Mouse (Mus musculus) liver, postnatal 0 days (tissue): ENCODE measurements around the gene Rab27a. TPM values are rescaled to one million over a fixed set of nuclear protein-coding genes. Genes with fewer than 3 reads are reported as not detected.
"Not testable (repeated sequence)": the region's sequence is repeated elsewhere in the genome, so short reads cannot be mapped to it uniquely, and the experiment has no call there.

ENCODE experiments used
- ATAC-seq: fragments of 200-750 bp; cut with Nextera tagmentation; 2 replicates; pipeline ENCODE4 v1.8.0; 2017; ENCODE audit warnings: mild to moderate bottlenecking, moderate library complexity
- DNase-seq: peaks from one replicate; pipeline ENCODE4 v3.0.0-alpha.2; 2016
- H3K27ac ChIP-seq: fragments of 300-500 bp; sonication (generic); 2 replicates; pipeline ENCODE4 v1.5.1; 2014; ENCODE audit warnings: antibody characterized with exemption, moderate library complexity, mild to moderate bottlenecking, low read depth
- H3K27me3 ChIP-seq: fragments of 300-500 bp; sonication (generic); 2 replicates; pipeline ENCODE4 v1.6.1; 2014; ENCODE audit warnings: low read length, control low read depth, mixed read lengths; ENCODE audit not compliant: insufficient read depth
- H3K36me3 ChIP-seq: fragments of 300-500 bp; sonication (generic); replicated peaks from 2 replicates; pipeline ENCODE4 v1.6.1; 2014; ENCODE audit warnings: mild to moderate bottlenecking, control low read depth, low read length, moderate library complexity, mixed read lengths; ENCODE audit not compliant: insufficient read depth
- H3K4me1 ChIP-seq: fragments of 300-500 bp; sonication (generic); 2 replicates; pipeline ENCODE4 v1.6.1; 2014; ENCODE audit warnings: antibody characterized with exemption, mild to moderate bottlenecking, control low read depth; ENCODE audit not compliant: insufficient read depth
- H3K4me2 ChIP-seq: fragments of 300-500 bp; sonication (generic); 2 replicates; pipeline ENCODE4 v1.6.1; 2014; ENCODE audit warnings: low read depth, mild to moderate bottlenecking, low read length, moderate library complexity, mixed read lengths
- H3K4me3 ChIP-seq: fragments of 300-500 bp; sonication (generic); 2 replicates; pipeline ENCODE4 v1.5.1; 2014; ENCODE audit warnings: low read depth, low read length
- H3K9ac ChIP-seq: fragments of 300-500 bp; sonication (generic); replicated peaks from 2 replicates; pipeline ENCODE4 v1.6.1; 2014; ENCODE audit warnings: mild to moderate bottlenecking, moderate library complexity
- H3K9me3 ChIP-seq: fragments of 300-500 bp; sonication (generic); 2 replicates; pipeline ENCODE4 v1.6.1; 2016; ENCODE audit warnings: mild to moderate bottlenecking, control low read depth, low read length, mixed read lengths
- CTCF ChIP-seq: sonication (generic); IDR thresholded peaks from 2 replicates; pipeline ENCODE4 v1.5.1; 2016; ENCODE audit warnings: antibody characterized with exemption, low read depth
- EP300 ChIP-seq: IDR thresholded peaks from 2 replicates; pipeline ENCODE4 v1.6.1; 2016; ENCODE audit warnings: antibody characterized with exemption, low read depth, mild to moderate bottlenecking
- WGBS: fragments of 180-500 bp; shearing (Covaris S2); extraction: QIAGEN DNeasy Blood & Tissue Kit; methylation state at CpG from one replicate; pipeline ENCODE4 v1.1.7; 2014; ENCODE audit not compliant: insufficient replicate concordance; 5-methylcytosine and 5-hydroxymethylcytosine counted together
- polyA plus RNA-seq: library from polyadenylated mRNA; unstranded; fragments of >200 nt; fragmentation: Nextera tagmentation; extraction: Ambion mirVana; gene quantifications from 2 replicates; pipeline ENCODE4 v1.2.1, GENCODE M21; 2015

Rab27a gene
- polyA plus RNA-seq, 1 experiment from 2014 or later, result 7.0 TPM

- peak; percentile 33; the same call in 1 of the 2 replicates for ATAC-seq
- Histone ChIP-seq H3K9me3 (no peaks in the 10 kb centered on the region), H3K4me2 (no peak overlapping the region), H3K9ac (no peak overlapping the region; the same call in 1 of the 2 replicates), H3K27me3 (no peaks in the 10 kb centered on the region), H3K36me3 (no peaks in the 10 kb centered on the region; the same call in 1 of the 2 replicates), H3K4me3 (no peak overlapping the region), H3K27ac (peak overlapping the region; percentile 74; the same call in 1 of the 2 replicates), H3K4me1 (peaks cover 17% of the 10 kb centered on the region)
- DNase-seq, result no peak
- 37% methylated on average over 6 of the region's 6 CpGs for WGBS
- no peak; the same call in 1 of the 2 replicates for TF ChIP-seq EP300
- TF ChIP-seq CTCF, result no peak
Observed at GRCm38 (mm10) chr9:73068688-73069087, 24.0 kb downstream of the Rab27a start.

- no peaks in the 10 kb centered on the region for H3K27me3 ChIP-seq
- DNase-seq, result no peak
- no peaks in the 10 kb centered on the region for H3K9me3 ChIP-seq
- H3K4me2 ChIP-seq, result no peak overlapping the region
- H3K36me3 ChIP-seq, result no peaks in the 10 kb centered on the region; the same call in 1 of the 2 replicates
- 39% methylated on average over 10 of the region's 10 CpGs for WGBS
- peaks cover 17% of the 10 kb centered on the region for H3K4me1 ChIP-seq
- no peak overlapping the region for H3K4me3 ChIP-seq
- ATAC-seq, result 0 out of 2 replicates have a peak, but pooled peaks have one; percentile 6
- H3K9ac ChIP-seq, result no peak overlapping the region
- H3K27ac ChIP-seq, result peak overlapping the region; percentile 55
- TF ChIP-seq EP300 (peak; percentile 38; the same call in 1 of the 2 replicates), CTCF (peak; percentile 29)
Observed at GRCm38 (mm10) chr9:73070971-73071659, 26.5 kb downstream of the Rab27a start.

- Histone ChIP-seq H3K4me1 (peaks cover 17% of the 10 kb centered on the region), H3K36me3 (no peaks in the 10 kb centered on the region; the same call in 1 of the 2 replicates), H3K9ac (no peak overlapping the region), H3K4me3 (0 out of 2 replicates have a peak overlapping the region, but pooled peaks have one; percentile 5), H3K27me3 (no peaks in the 10 kb centered on the region), H3K27ac (peak overlapping the region; percentile 32; the same call in 1 of the 2 replicates), H3K9me3 (no peaks in the 10 kb centered on the region), H3K4me2 (peak overlapping the region; percentile 27; the same call in 1 of the 2 replicates)
- no peak for DNase-seq
- no peak for TF ChIP-seq CTCF
- TF ChIP-seq EP300, result no peak
- no peak for ATAC-seq
- 55% methylated on average over 8 of the region's 8 CpGs for WGBS
Observed at GRCm38 (mm10) chr9:73072426-73072825, 27.8 kb downstream of the Rab27a start.

GRCm38 (mm10) chr9:73073169-73073568 is 28.5 kb downstream of the Rab27a start:
- H3K36me3 ChIP-seq, result no peaks in the 10 kb centered on the region
- DNase-seq (no peak), ATAC-seq (no peak)
- peak overlapping the region; percentile 32; the same call in 1 of the 2 replicates for H3K27ac ChIP-seq
- no peak overlapping the region for H3K9ac ChIP-seq
- TF ChIP-seq CTCF (no peak), EP300 (no peak)
- no peaks in the 10 kb centered on the region for H3K9me3 ChIP-seq
- peaks cover 9% of the 10 kb centered on the region for H3K4me1 ChIP-seq
- H3K4me2 ChIP-seq, result peak overlapping the region; percentile 27; the same call in 1 of the 2 replicates
- H3K4me3 ChIP-seq, result 0 out of 2 replicates have a peak overlapping the region, but pooled peaks have one; percentile 5
- 42% methylated on average over 5 of the region's 5 CpGs for WGBS
- H3K27me3 ChIP-seq, result no peaks in the 10 kb centered on the region

- H3K4me1 ChIP-seq, H3K4me2 ChIP-seq, ATAC-seq, DNase-seq, H3K9me3 ChIP-seq, H3K27ac ChIP-seq, H3K27me3 ChIP-seq, H3K36me3 ChIP-seq, H3K4me3 ChIP-seq, H3K9ac ChIP-seq: not testable (repeated sequence)
- WGBS, result 78% methylated on average over 11 of the region's 12 CpGs
Observed at GRCm38 (mm10) chr9:73079349-73079748, 34.7 kb downstream of the Rab27a start.

- no peak for ATAC-seq
Observed at GRCm38 (mm10) chr9:73079801-73080325, 35.2 kb downstream of the Rab27a start.

More at GRCm38 (mm10) chr9:73079801-73080325, 35.2 kb downstream of the Rab27a start:
- Histone ChIP-seq H3K27ac (no peak overlapping the region), H3K4me2 (no peak overlapping the region), H3K36me3 (no peaks in the 10 kb centered on the region), H3K9ac (no peak overlapping the region), H3K4me1 (peaks cover 2% of the 10 kb centered on the region; the same call in 1 of the 2 replicates), H3K4me3 (no peak overlapping the region), H3K27me3 (no peaks in the 10 kb centered on the region), H3K9me3 (no peaks in the 10 kb centered on the region)
- DNase-seq, result no peak
- no peak for TF ChIP-seq CTCF
- 78% methylated on average over 7 of the region's 7 CpGs for WGBS
